In genomic region chr1:92788049-92788448, GRCm38 (mm10) we compare ENCODE assay signal across 17 mouse cellular contexts.
"Had no signal": no experiment of that assay in that cellular context is flagged by ENCODE, and none has a peak within 500 bp of the region (broad histone marks: within the 10 kb centered on the region; RNA-seq: fewer than 3 reads in every experiment).

No protein-coding gene starts in this region.

- H3K36me3 ChIP-seq: liver, embryonic 15.5 days; lung, embryonic 15.5 days; midbrain, embryonic 13.5 days; midbrain, embryonic 15.5 days; neural tube, embryonic 12.5 days; stomach, embryonic 15.5 days had no signal

- H3K4me2 ChIP-seq: liver, embryonic 15.5 days; lung, embryonic 15.5 days; midbrain, embryonic 11.5 days; midbrain, embryonic 13.5 days; midbrain, embryonic 15.5 days; neural tube, embryonic 12.5 days; stomach, embryonic 15.5 days had no signal

- H3K4me3 ChIP-seq: liver, embryonic 15.5 days; lung, embryonic 15.5 days; megakaryocyte, embryonic 14.5 days; midbrain, embryonic 13.5 days; midbrain, embryonic 15.5 days; neural tube, embryonic 12.5 days; stomach, embryonic 15.5 days had no signal

- H3K9me3 ChIP-seq: liver, embryonic 15.5 days; lung, embryonic 15.5 days; megakaryocyte, embryonic 14.5 days; midbrain, embryonic 13.5 days; midbrain, embryonic 15.5 days; neural tube, embryonic 12.5 days; stomach, embryonic 15.5 days had no signal

- H3K4me1 ChIP-seq: liver, embryonic 15.5 days had no signal

- ATAC-seq: liver, postnatal 0 days; midbrain, embryonic 13.5 days; midbrain, embryonic 15.5 days had no signal

- H3K9ac ChIP-seq: liver, embryonic 15.5 days; liver, postnatal 0 days; lung, embryonic 15.5 days; midbrain, embryonic 13.5 days; midbrain, embryonic 15.5 days; neural tube, embryonic 12.5 days; stomach, embryonic 15.5 days had no signal

- DNase-seq: liver, postnatal 0 days; lung, adult 2 months; lung, postnatal 14 days; lung, postnatal 36 days; right cerebral cortex, postnatal 14 days; thymus, adult 2 months; thymus, postnatal 36 days had no signal

- H3K27me3 ChIP-seq: liver, embryonic 15.5 days; lung, embryonic 15.5 days; midbrain, embryonic 13.5 days; midbrain, embryonic 15.5 days; neural tube, embryonic 12.5 days; stomach, embryonic 15.5 days had no signal

- H3K27ac ChIP-seq: liver, embryonic 15.5 days; lung, embryonic 15.5 days; macrophage; midbrain, embryonic 13.5 days; midbrain, embryonic 15.5 days; neural tube, embryonic 12.5 days; stomach, embryonic 15.5 days; stomach, postnatal 0 days had no signal
